Mouse (Mus musculus) heart, embryonic 14.5 days (tissue): ENCODE measurements around the gene Sox1. TPM values are rescaled to one million over a fixed set of nuclear protein-coding genes. Genes with fewer than 3 reads are reported as not detected.

ENCODE experiments used
- ATAC-seq: fragments of 200-750 bp; cut with Nextera tagmentation; 2 replicates; pipeline ENCODE4 v1.8.0; 2017; ENCODE audit warnings: low read depth, moderate TSS enrichment; ENCODE audit not compliant: insufficient number of reproducible peaks, insufficient read depth, low FRiP score
- H3K27ac ChIP-seq, 2 experiments: fragments of 200-500 bp in 1 of 2; fragments of 300-500 bp in 1 of 2; sonication (generic) in 1 of 2; replicated peaks in 1 of 2; 2 replicates each; pipeline ENCODE4 v1.5.1; 2012 to 2014; ENCODE audit warnings: low read depth in 2 of 2, low read length in 2 of 2, control low read depth in 1 of 2, mild to moderate bottlenecking in 1 of 2, mixed read lengths in 1 of 2; ENCODE audit not compliant: control insufficient read depth in 1 of 2, insufficient read depth in 1 of 2
- H3K27me3 ChIP-seq: fragments of 300-500 bp; sonication (generic); 2 replicates; pipeline ENCODE4 v1.6.1; 2014; ENCODE audit warnings: mild to moderate bottlenecking, low read length, control low read depth; ENCODE audit not compliant: control insufficient read depth, insufficient read depth
- H3K36me3 ChIP-seq: fragments of 300-500 bp; sonication (generic); 2 replicates; pipeline ENCODE4 v1.6.1; 2014; ENCODE audit warnings: mild to moderate bottlenecking, control low read depth, low read length, mixed read lengths; ENCODE audit not compliant: control insufficient read depth, insufficient read depth
- H3K4me1 ChIP-seq, 2 experiments: fragments of 200-500 bp in 1 of 2; fragments of 300-500 bp in 1 of 2; sonication (generic) in 1 of 2; 2 replicates each; pipeline ENCODE4 v1.6.1; 2012 to 2014; ENCODE audit warnings: low read length in 2 of 2, control low read depth in 1 of 2, mixed read lengths in 1 of 2; ENCODE audit not compliant: control insufficient read depth in 2 of 2, insufficient read depth in 2 of 2
- H3K4me2 ChIP-seq: fragments of 300-500 bp; sonication (generic); 2 replicates; pipeline ENCODE4 v1.6.1; 2014; ENCODE audit warnings: mild to moderate bottlenecking, low read length
- H3K4me3 ChIP-seq, 2 experiments: fragments of 200-500 bp in 1 of 2; fragments of 300-500 bp in 1 of 2; sonication (generic) in 1 of 2; 2 replicates each; pipeline ENCODE4 v1.5.1; 2012 to 2014; ENCODE audit warnings: low read length in 2 of 2, mild to moderate bottlenecking in 2 of 2, control low read depth in 1 of 2, low read depth in 1 of 2, moderate library complexity in 1 of 2; ENCODE audit not compliant: control insufficient read depth in 1 of 2, insufficient read depth in 1 of 2
- H3K9ac ChIP-seq: fragments of 300-500 bp; sonication (generic); 2 replicates; pipeline ENCODE4 v1.6.1; 2014; ENCODE audit warnings: mild to moderate bottlenecking, low read length
- H3K9me3 ChIP-seq: fragments of 300-500 bp; sonication (generic); 2 replicates; pipeline ENCODE4 v1.6.1; 2016; ENCODE audit warnings: low read length, control low read depth; ENCODE audit not compliant: control insufficient read depth
- WGBS: fragments of 180-500 bp; shearing (Covaris S2); extraction: QIAGEN DNeasy Blood & Tissue Kit; methylation state at CpG from one replicate; pipeline ENCODE4 v1.1.7; 2014; 5-methylcytosine and 5-hydroxymethylcytosine counted together
- polyA plus RNA-seq: library from polyadenylated mRNA; unstranded; fragments of >200 nt; fragmentation: Nextera tagmentation; extraction: Ambion mirVana; gene quantifications from 2 replicates; pipeline ENCODE4 v1.2.1, GENCODE M21; 2014

Gene Sox1
- polyA plus RNA-seq, 1 experiment from 2014 or later, result not detected

GRCm38 (mm10) chr8:12389801-12390639 is 5.1 kb upstream of the Sox1 start:
- Histone ChIP-seq H3K27me3 (peaks cover 98% of the 10 kb centered on the region), H3K4me2 (no peak overlapping the region), H3K9ac (no peak overlapping the region), H3K4me1 (peaks cover 6 to 11% of the 10 kb centered on the region in 2 experiments; a peak in 3 of 4 replicates), H3K27ac (no peak overlapping the region), H3K36me3 (no peaks in the 10 kb centered on the region), H3K4me3 (no peak overlapping the region), H3K9me3 (no peaks in the 10 kb centered on the region)
- 3% methylated on average over 29 of the region's 29 CpGs for WGBS
- no peak for ATAC-seq

DNA sequence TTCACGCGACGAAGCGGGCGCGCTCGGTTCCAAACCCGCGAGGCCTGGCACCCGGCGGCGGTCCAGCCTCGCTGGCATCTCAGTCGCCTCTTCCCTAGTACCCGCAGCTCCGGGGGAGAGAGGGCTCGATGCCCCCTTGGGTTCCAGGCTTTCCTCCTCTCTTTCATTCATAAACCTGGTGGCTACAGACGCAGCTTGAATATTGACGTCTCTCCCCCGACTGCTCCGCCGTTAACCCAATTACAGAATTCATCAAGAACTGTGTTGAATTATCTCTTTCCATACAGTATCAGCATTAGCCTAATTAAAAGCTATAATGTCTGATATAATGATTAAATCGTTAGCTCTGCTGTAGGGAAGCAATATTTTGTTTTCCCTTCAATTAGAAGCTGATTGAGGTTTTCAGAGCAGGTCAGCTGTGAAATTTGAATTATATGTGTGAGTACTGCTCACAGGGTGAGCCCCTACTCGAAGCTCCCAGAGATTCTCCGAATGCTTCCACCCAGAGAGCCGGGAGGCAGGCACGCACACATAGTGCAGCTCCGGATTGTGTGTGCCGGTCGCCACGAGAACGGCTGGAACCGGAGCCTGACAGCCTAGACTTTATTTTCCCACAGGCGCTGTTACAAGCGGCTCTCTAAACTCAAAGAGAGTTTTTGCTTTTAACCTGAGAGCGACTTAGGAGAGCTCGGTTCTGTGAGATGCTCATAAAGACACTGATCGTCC is 4.3 kb upstream of the Sox1 start:
- Histone ChIP-seq H3K36me3 (no peaks in the 10 kb centered on the region), H3K4me3 (no peak overlapping the region), H3K27ac (no peak overlapping the region), H3K9ac (no peak overlapping the region), H3K27me3 (peaks cover 100% of the 10 kb centered on the region), H3K9me3 (no peaks in the 10 kb centered on the region), H3K4me1 (peaks cover 6 to 11% of the 10 kb centered on the region in 2 experiments; a peak in 2 of 4 replicates), H3K4me2 (no peak overlapping the region)
- ATAC-seq, result no peak
- WGBS, result 3% methylated on average over 38 of the region's 38 CpGs

DNA sequence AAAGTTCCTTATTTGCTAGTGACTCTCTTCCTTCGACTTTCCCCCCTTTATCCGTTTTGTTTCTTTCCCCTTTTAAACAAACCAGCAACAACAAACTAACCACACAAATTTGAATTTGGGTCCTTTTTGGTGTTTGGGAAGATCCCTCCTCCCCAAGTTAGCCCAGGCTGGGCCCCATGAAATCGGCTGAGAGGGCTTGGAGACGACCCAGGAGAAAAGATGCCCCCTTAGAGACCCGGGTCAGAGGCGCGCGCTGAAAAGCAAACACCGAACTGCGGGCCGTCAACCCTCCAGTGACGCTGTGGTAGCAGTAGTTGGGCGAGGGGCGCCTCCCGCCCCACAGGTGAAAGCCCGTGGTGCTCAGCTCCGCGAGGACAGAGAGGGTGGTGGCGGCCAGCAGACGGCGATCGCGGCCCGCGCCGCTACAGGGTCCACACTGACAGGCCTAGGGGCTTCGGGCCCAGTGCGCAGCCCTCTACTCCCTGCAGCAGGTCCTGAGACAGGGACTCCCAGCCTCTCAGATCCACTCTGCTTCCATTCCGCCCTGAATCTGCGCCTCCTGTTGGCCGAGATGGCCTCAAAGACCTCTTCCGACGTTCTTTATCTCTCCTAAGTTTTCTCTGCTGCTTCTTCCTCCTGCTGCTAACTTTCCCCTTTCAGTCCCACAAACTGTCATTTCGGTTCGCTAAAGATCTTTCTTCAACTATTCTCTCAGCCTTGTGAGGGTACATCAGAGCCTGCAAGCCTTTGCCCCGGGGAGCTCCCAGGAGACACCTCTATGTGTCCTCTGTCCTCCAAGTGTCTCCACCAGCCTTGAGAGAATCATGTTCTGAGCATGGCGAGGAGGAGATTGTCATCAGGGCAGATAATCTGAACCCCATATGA is 3.5 kb upstream of the Sox1 start:
- Histone ChIP-seq H3K4me3 (no peak overlapping the region), H3K4me1 (peaks cover 4 to 14% of the 10 kb centered on the region in 2 experiments; a peak in 3 of 4 replicates), H3K27ac (no peak overlapping the region), H3K4me2 (no peak overlapping the region), H3K9ac (no peak overlapping the region), H3K27me3 (peaks cover 100% of the 10 kb centered on the region), H3K9me3 (no peaks in the 10 kb centered on the region), H3K36me3 (no peaks in the 10 kb centered on the region)
- ATAC-seq, result no peak
- WGBS, result 2% methylated on average over 36 of the region's 37 CpGs

DNA sequence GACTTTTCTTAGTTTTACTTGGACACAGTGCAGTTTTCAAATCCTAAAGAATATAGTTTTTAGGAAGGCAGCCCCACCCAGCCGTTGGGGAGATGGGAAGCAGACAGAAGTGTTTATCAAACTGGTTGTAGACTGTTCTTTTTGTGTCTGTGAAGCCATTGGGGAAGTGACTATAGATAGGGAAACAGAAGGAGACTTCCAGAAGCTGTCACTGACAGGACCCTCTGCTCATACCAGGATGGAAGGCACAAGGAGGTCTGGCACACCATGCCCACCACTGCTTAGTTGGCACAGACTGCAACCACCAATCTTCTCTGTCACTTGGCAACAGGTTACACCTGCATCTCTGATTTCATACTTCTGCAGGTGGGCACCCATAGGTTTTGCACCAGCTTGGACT is 2.3 kb upstream of the Sox1 start:
- Histone ChIP-seq H3K27ac (no peak overlapping the region), H3K4me2 (no peak overlapping the region), H3K9me3 (no peaks in the 10 kb centered on the region), H3K36me3 (no peaks in the 10 kb centered on the region), H3K27me3 (peaks cover 100% of the 10 kb centered on the region), H3K4me1 (peaks cover 4 to 23% of the 10 kb centered on the region in 2 experiments; a peak in 3 of 4 replicates), H3K4me3 (no peak overlapping the region), H3K9ac (no peak overlapping the region)
- 15% methylated on average over 1 of the region's 1 CpGs for WGBS
- no peak for ATAC-seq

- H3K27me3 ChIP-seq, result peaks cover 100% of the 10 kb centered on the region
- peaks cover 4 to 23% of the 10 kb centered on the region in 2 experiments; a peak in 3 of 4 replicates for H3K4me1 ChIP-seq
- no peak for ATAC-seq
- no peaks in the 10 kb centered on the region for H3K9me3 ChIP-seq
- H3K36me3 ChIP-seq, result no peaks in the 10 kb centered on the region
- no peak overlapping the region for H3K27ac ChIP-seq
- WGBS, result 2% methylated on average over 22 of the region's 22 CpGs
- H3K4me2 ChIP-seq, result peak overlapping the region; percentile 75
- H3K9ac ChIP-seq, result no peak overlapping the region
- H3K4me3 ChIP-seq, result peak overlapping the region; percentile 36 to 38; a peak in 3 of 4 replicates
Measured at GRCm38 (mm10) chr8:12394385-12395000, 602 bp upstream of the Sox1 start.

GRCm38 (mm10) chr8:12396501-12397345 is 1.6 kb downstream of the Sox1 start:
- Histone ChIP-seq H3K9ac (no peak overlapping the region), H3K36me3 (no peaks in the 10 kb centered on the region), H3K9me3 (no peaks in the 10 kb centered on the region), H3K4me2 (peak overlapping the region; percentile 45), H3K27ac (no peak overlapping the region), H3K4me3 (peak overlapping the region; percentile 22 to 34), H3K27me3 (peaks cover 100% of the 10 kb centered on the region), H3K4me1 (peaks cover 4 to 23% of the 10 kb centered on the region in 2 experiments; a peak in 3 of 4 replicates)
- no peak for ATAC-seq
- under 1% methylated on average over 113 of the region's 118 CpGs for WGBS
